Mouse (Mus musculus): ENCODE measurements around the gene Tom1l2.

The Tom1l2 gene

GRCm38 (mm10) chr11:60352559-60353411 is at the start of gene Tom1l2, which contains the start of gene Drc3:
TSS of gene Tom1l2 (minus strand) at chr11:60352905.
TSS of gene Drc3 (plus strand) at chr11:60353329.
- DNase-seq (ENCODE audit: low spot score) = peak; percentile 98

- DNase-seq (ENCODE audit: low spot score) = no peak
These were observed 44.5 kb upstream of the Tom1l2 start for GRCm38 (mm10) chr11:60397172-60397571.

GRCm38 (mm10) chr11:60396546-60396945 is 43.8 kb upstream of the Tom1l2 start:
- no peak for DNase-seq (ENCODE audit: low spot score)

- DNase-seq (ENCODE audit: low spot score) = no peak
These were observed 38.6 kb upstream of the Tom1l2 start for GRCm38 (mm10) chr11:60391346-60391745.

- no peak for DNase-seq (ENCODE audit: low spot score)
These were observed 35.2 kb upstream of the Tom1l2 start for GRCm38 (mm10) chr11:60387944-60388343.

- no peak for DNase-seq (ENCODE audit: low spot score)
These were observed 33.2 kb upstream of the Tom1l2 start for GRCm38 (mm10) chr11:60385946-60386345.

- no peak for DNase-seq (ENCODE audit: low spot score)
These were observed 32.2 kb upstream of the Tom1l2 start for GRCm38 (mm10) chr11:60384762-60385421.

- no peak for DNase-seq (ENCODE audit: low spot score)
These were observed 30.8 kb upstream of the Tom1l2 start for GRCm38 (mm10) chr11:60383518-60383917.

- no peak for DNase-seq (ENCODE audit: low spot score)
These were observed 21.8 kb upstream of the Tom1l2 start for GRCm38 (mm10) chr11:60374481-60374880.

GRCm38 (mm10) chr11:60370431-60370830 is 17.7 kb upstream of the Tom1l2 start:
- no peak for DNase-seq (ENCODE audit: low spot score)

- DNase-seq (ENCODE audit: low spot score) = no peak
These were observed 16.7 kb upstream of the Tom1l2 start for GRCm38 (mm10) chr11:60369448-60369847.

GRCm38 (mm10) chr11:60368909-60369308 is 16.2 kb upstream of the Tom1l2 start:
- DNase-seq (ENCODE audit: low spot score) = peak; percentile 3

GRCm38 (mm10) chr11:60367256-60367655 is 14.6 kb upstream of the Tom1l2 start:
- no peak for DNase-seq (ENCODE audit: low spot score)

- DNase-seq (ENCODE audit: low spot score) = no peak
These were observed 13.7 kb upstream of the Tom1l2 start for GRCm38 (mm10) chr11:60366239-60367019.

GRCm38 (mm10) chr11:60360631-60361201 is 8.0 kb upstream of the Tom1l2 start:
- no peak for DNase-seq (ENCODE audit: low spot score)

GRCm38 (mm10) chr11:60359936-60360335 is 7.2 kb upstream of the Tom1l2 start:
- DNase-seq (ENCODE audit: low spot score) = no peak

GRCm38 (mm10) chr11:60359138-60359537 is 6.4 kb upstream of the Tom1l2 start:
- no peak for DNase-seq (ENCODE audit: low spot score)

GRCm38 (mm10) chr11:60358548-60358947 is 5.8 kb upstream of the Tom1l2 start:
- no peak for DNase-seq (ENCODE audit: low spot score)

GRCm38 (mm10) chr11:60357116-60357515 is 4.4 kb upstream of the Tom1l2 start:
- no peak for DNase-seq (ENCODE audit: low spot score)

- no peak for DNase-seq (ENCODE audit: low spot score)
These were observed 3.2 kb upstream of the Tom1l2 start for GRCm38 (mm10) chr11:60355952-60356351.

GRCm38 (mm10) chr11:60351925-60352371 is 757 bp downstream of the Tom1l2 start:
- no peak for DNase-seq (ENCODE audit: low spot score)

GRCm38 (mm10) chr11:60351388-60351787 is 1.3 kb downstream of the Tom1l2 start:
- peak; percentile 4 for DNase-seq (ENCODE audit: low spot score)
